Mouse (Mus musculus): ENCODE data around the gene Pmf1. TPM values are rescaled to one million over a fixed set of nuclear protein-coding genes. Genes with fewer than 3 reads are reported as not detected.
A peak's percentile ranks its signal among the peaks of the same experiment; 100 is the strongest.
"Not testable (repeated sequence)": the region's sequence is repeated elsewhere in the genome, so short reads cannot be mapped to it uniquely, and the experiment has no call there.

Pmf1 gene
- polyA plus RNA-seq, 1 experiment, result 60.1 TPM

GRCm38 (mm10) chr3:88398666-88399065 is 11.5 kb downstream of the Pmf1 start:
- whole genome bisulfite sequencing, result 90% methylated on average over 2 of the region's 2 CpGs
- Histone ChIP-seq H3K27ac (ENCODE audit: control insufficient read depth, insufficient read depth, low read depth, low read length, poor library complexity) (no peak overlapping the region), H3K4me1 (ENCODE audit: control insufficient read depth, insufficient read depth, low read length) (peaks cover 1% of the 10 kb centered on the region; the same call in 1 of the 2 replicates), H3K4me3 (replicated peaks; ENCODE audit: control insufficient read depth, low read depth, low read length) (no peak overlapping the region)
- no peak for TF ChIP-seq CTCF (IDR thresholded peaks at IDR 0.05; ENCODE audit: control insufficient read depth, insufficient read depth, low read length)
- TF ChIP-seq POLR2A (IDR thresholded peaks at IDR 0.05; ENCODE audit: borderline replicate concordance, control insufficient read depth, low read depth, low read length), result no peak

DNA sequence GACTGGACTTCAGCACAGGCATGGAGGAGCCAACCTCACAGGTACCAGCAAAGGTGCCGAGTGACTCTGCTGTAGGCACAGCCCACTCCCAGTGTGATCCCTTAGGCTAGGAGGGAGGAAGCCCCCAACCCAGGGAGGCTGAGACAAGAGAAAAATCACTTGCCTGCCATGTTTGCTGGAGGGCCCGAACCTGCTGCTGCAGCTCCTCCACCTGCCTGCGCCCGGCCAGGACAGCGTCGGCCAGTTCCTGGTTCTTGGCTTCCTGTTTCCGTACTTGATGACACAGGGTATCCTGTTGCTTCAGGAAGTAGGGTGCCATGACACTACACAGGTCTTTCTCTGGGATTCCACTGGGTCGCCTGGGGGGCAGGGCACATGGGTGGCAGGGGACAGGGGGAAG is 14.4 kb downstream of the Pmf1 start:
- WGBS, result 61% methylated on average over 8 of the region's 8 CpGs
- peaks cover 1% of the 10 kb centered on the region; the same call in 1 of the 2 replicates for H3K4me1 ChIP-seq (ENCODE audit: control insufficient read depth, insufficient read depth, low read length)
- H3K27ac ChIP-seq (ENCODE audit: control insufficient read depth, insufficient read depth, low read depth, low read length, poor library complexity), result peak overlapping the region; percentile 52
- TF ChIP-seq CTCF (IDR thresholded peaks at IDR 0.05; ENCODE audit: control insufficient read depth, insufficient read depth, low read length) (no peak), POLR2A (IDR thresholded peaks at IDR 0.05; ENCODE audit: borderline replicate concordance, control insufficient read depth, low read depth, low read length) (peak; percentile 29; the same call in 1 of the 2 replicates)
- H3K4me3 ChIP-seq (replicated peaks; ENCODE audit: control insufficient read depth, low read depth, low read length), result peak overlapping the region; percentile 38

- 77% methylated on average over 6 of the region's 6 CpGs for WGBS
- Histone ChIP-seq H3K27ac (ENCODE audit: control insufficient read depth, insufficient read depth, low read depth, low read length, poor library complexity) (peak overlapping the region; percentile 52), H3K4me3 (replicated peaks; ENCODE audit: control insufficient read depth, low read depth, low read length) (peak overlapping the region; percentile 38), H3K4me1 (ENCODE audit: control insufficient read depth, insufficient read depth, low read length) (peaks cover 1% of the 10 kb centered on the region; the same call in 1 of the 2 replicates)
- TF ChIP-seq CTCF (IDR thresholded peaks at IDR 0.05; ENCODE audit: control insufficient read depth, insufficient read depth, low read length) (no peak), POLR2A (IDR thresholded peaks at IDR 0.05; ENCODE audit: borderline replicate concordance, control insufficient read depth, low read depth, low read length) (no peak)
These were observed 14.8 kb downstream of the Pmf1 start for GRCm38 (mm10) chr3:88395288-88395687.

DNA sequence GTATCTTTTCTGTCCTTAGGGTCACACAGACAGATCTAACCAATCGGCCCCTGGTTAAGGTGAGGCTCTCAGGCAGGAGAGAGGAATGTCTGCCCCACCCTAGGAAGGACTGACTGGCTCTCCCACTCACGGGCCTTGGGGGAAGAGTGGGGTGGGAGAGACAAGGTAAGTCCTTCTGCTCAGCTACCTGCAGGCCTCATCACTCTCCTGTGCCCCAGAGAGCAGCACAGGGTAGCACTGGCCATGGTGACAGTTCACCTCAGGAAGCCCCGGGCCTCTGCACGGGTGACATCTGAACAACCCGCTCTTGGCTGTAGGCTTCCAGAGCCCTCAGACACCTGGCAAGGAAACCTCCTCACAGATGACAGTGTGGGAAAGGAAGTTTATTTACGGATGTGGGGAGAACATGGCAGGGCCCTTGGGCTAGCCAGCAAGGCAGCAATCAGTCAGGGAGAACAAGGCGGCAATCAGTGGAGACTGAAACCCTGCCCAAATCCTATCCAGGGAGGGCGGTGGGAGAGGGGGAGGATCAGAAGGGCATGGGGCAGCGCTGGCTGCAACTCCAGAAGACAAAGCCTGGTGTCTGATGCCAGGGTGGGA is 16.3 kb downstream of the Pmf1 start:
- TF ChIP-seq CTCF (IDR thresholded peaks at IDR 0.05; ENCODE audit: control insufficient read depth, insufficient read depth, low read length) (no peak), POLR2A (IDR thresholded peaks at IDR 0.05; ENCODE audit: borderline replicate concordance, control insufficient read depth, low read depth, low read length) (no peak)
- H3K27ac ChIP-seq (ENCODE audit: control insufficient read depth, insufficient read depth, low read depth, low read length, poor library complexity), result no peak overlapping the region
- WGBS, result 78% methylated on average over 9 of the region's 9 CpGs
- H3K4me3 ChIP-seq (replicated peaks; ENCODE audit: control insufficient read depth, low read depth, low read length), result no peak overlapping the region
- peaks cover 1% of the 10 kb centered on the region; the same call in 1 of the 2 replicates for H3K4me1 ChIP-seq (ENCODE audit: control insufficient read depth, insufficient read depth, low read length)

DNA sequence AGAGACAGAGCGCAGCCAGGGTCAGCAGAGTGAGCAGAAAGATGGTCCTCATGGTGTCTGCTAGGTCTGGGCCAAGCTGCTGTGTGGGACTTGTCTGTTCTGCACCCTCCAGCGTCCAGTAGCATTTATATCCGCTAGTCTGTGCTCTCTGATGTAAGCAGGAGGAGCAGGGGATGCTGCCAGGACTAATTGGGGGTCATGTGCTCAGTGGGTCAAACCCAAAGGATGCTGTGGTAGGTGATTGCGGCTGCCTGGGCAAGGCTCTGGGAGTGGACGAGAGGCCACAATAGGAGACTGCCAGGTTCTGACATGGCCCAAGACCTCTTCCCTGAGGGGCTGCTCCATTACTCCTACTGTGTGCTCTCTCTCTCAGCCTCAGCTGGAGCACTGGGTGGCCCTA is 25.8 kb downstream of the Pmf1 start, which contains the start of gene Bglap:
TSS of gene Bglap (minus strand) at position 101 of the 400 bp plus-strand sequence.
- TF ChIP-seq POLR2A (IDR thresholded peaks at IDR 0.05; ENCODE audit: borderline replicate concordance, control insufficient read depth, low read depth, low read length) (no peak), CTCF (IDR thresholded peaks at IDR 0.05; ENCODE audit: control insufficient read depth, insufficient read depth, low read length) (no peak)
- H3K4me1 ChIP-seq (ENCODE audit: control insufficient read depth, insufficient read depth, low read length), result no peaks in the 10 kb centered on the region
- no peak within 1 kb of the TSS for H3K4me3 ChIP-seq (replicated peaks; ENCODE audit: control insufficient read depth, low read depth, low read length)
- no peak within 1 kb of the TSS for H3K27ac ChIP-seq (ENCODE audit: control insufficient read depth, insufficient read depth, low read depth, low read length, poor library complexity)
- WGBS, result 81% methylated on average over 5 of the region's 5 CpGs

DNA sequence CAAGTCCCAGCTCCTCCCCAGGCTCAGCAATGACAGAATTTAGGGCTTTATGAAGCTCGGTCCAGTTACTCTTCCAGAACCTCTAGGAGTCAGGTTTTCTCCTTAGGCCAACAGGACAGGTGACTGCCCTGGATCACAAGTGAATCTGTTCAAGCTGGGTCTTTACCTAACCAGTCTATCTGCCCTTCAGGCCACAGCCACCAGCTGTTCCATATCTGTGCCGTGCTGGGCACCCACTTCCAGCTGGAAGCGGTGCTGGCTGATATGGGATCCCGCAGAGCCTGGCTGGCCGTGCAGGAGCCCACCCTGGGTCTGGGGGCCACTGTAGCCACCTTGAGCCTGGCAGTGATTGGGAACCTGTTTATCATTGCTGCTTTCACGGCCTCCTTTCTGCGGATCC is 27.7 kb downstream of the Pmf1 start:
- H3K4me3 ChIP-seq (replicated peaks; ENCODE audit: control insufficient read depth, low read depth, low read length), result not testable (repeated sequence)

GRCm38 (mm10) chr3:88381389-88382315 is 28.5 kb downstream of the Pmf1 start:
- 19% methylated on average over 20 of the region's 22 CpGs for WGBS
- not testable (repeated sequence) for H3K4me3 ChIP-seq (replicated peaks; ENCODE audit: control insufficient read depth, low read depth, low read length); H3K4me1 ChIP-seq (ENCODE audit: control insufficient read depth, insufficient read depth, low read length); H3K27ac ChIP-seq (ENCODE audit: control insufficient read depth, insufficient read depth, low read depth, low read length, poor library complexity)

More for the DNA sequence above, 27.7 kb downstream of the Pmf1 start:
- WGBS, result 61% methylated on average over 3 of the region's 7 CpGs
- not testable (repeated sequence) for H3K4me1 ChIP-seq (ENCODE audit: control insufficient read depth, insufficient read depth, low read length); H3K27ac ChIP-seq (ENCODE audit: control insufficient read depth, insufficient read depth, low read depth, low read length, poor library complexity)

- not testable (repeated sequence) for H3K27ac ChIP-seq (ENCODE audit: control insufficient read depth, insufficient read depth, low read depth, low read length, poor library complexity); H3K4me1 ChIP-seq (ENCODE audit: control insufficient read depth, insufficient read depth, low read length); H3K4me3 ChIP-seq (replicated peaks; ENCODE audit: control insufficient read depth, low read depth, low read length)
- WGBS, result 61% methylated on average over 5 of the region's 5 CpGs
These were observed 31.5 kb downstream of the Pmf1 start, which contains the start of gene Bglap2 for GRCm38 (mm10) chr3:88378599-88378998. Bglap2 (minus strand) TSS chr3:88378699.

DNA sequence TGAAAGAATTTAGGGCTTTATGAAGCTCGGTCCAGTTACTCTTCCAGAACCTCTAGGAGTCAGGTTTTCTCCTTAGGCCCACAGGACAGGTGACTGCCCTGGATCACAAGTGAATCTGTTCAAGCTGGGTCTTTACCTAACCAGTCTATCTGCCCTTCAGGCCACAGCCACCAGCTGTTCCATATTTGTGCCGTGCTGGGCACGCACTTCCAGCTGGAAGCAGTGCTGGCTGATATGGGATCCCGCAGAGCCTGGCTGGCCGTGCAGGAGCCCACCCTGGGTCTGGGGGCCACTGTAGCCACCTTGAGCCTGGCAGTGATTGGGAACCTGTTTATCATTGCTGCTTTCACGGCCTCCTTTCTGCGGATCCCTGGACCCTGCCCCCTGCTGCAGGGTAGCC is 33.5 kb downstream of the Pmf1 start:
- H3K27ac ChIP-seq (ENCODE audit: control insufficient read depth, insufficient read depth, low read depth, low read length, poor library complexity); H3K4me3 ChIP-seq (replicated peaks; ENCODE audit: control insufficient read depth, low read depth, low read length): not testable (repeated sequence)
- 69% methylated on average over 7 of the region's 7 CpGs for WGBS

GRCm38 (mm10) chr3:88375750-88376626 is 34.1 kb downstream of the Pmf1 start:
- not testable (repeated sequence) for H3K27ac ChIP-seq (ENCODE audit: control insufficient read depth, insufficient read depth, low read depth, low read length, poor library complexity); H3K4me3 ChIP-seq (replicated peaks; ENCODE audit: control insufficient read depth, low read depth, low read length); H3K4me1 ChIP-seq (ENCODE audit: control insufficient read depth, insufficient read depth, low read length)
- WGBS, result 16% methylated on average over 19 of the region's 19 CpGs

More for the DNA sequence above, 33.5 kb downstream of the Pmf1 start:
- not testable (repeated sequence) for H3K4me1 ChIP-seq (ENCODE audit: control insufficient read depth, insufficient read depth, low read length)

DNA sequence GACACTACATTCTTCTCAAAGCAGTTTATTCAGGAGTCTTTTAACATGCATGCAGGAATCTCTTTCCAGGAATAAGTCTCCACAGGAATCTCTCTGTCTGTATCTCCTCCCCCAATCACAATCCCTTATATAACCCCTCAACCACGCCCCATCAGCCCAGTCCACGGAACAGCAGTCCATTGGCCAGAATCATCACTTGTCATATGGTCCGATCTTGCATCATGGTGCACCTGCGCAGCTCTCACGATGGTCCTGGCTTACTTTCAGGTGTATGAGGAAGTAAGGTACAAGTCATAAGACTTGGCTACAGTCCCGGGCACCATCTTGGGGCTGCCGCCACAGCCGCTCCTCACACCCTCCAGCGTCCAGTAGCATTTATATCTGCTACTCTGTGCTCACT is 37.5 kb downstream of the Pmf1 start, which contains the start of gene Bglap3:
TSS of gene Bglap3 (minus strand) at position 101 of the 400 bp plus-strand sequence.
- 86% methylated on average over 9 of the region's 9 CpGs for WGBS
- not testable (repeated sequence) for H3K27ac ChIP-seq (ENCODE audit: control insufficient read depth, insufficient read depth, low read depth, low read length, poor library complexity); H3K4me1 ChIP-seq (ENCODE audit: control insufficient read depth, insufficient read depth, low read length); H3K4me3 ChIP-seq (replicated peaks; ENCODE audit: control insufficient read depth, low read depth, low read length)

Measured in bone marrow, adult 2 months (tissue).